Mouse (Mus musculus) megakaryocyte, embryonic 14.5 days (primary cell): ENCODE data around the gene Emc8.

Experiments used
- FLI1 ChIP-seq: IDR thresholded peaks from 2 replicates; pipeline ENCODE4 v1.6.1; 2012; ENCODE audit warnings: low read length, inconsistent platforms, mixed read lengths
- GATA1 ChIP-seq: IDR thresholded peaks from 3 replicates; pipeline ENCODE4 v1.6.1; 2012; ENCODE audit warnings: mixed read lengths, low read length, inconsistent platforms, borderline replicate concordance

- TF ChIP-seq GATA1 (no peak), FLI1 (no peak)
Observed at GRCm38 (mm10) chr8:120679629-120680387, 11.4 kb upstream of the Emc8 start.
